Mouse (Mus musculus) liver, embryonic 11.5 days (tissue): Measurements from ENCODE around the gene Best1. TPM values are rescaled to one million over a fixed set of nuclear protein-coding genes. Genes with fewer than 3 reads are reported as not detected.
"Not testable (repeated sequence)": the region's sequence is repeated elsewhere in the genome, so short reads cannot be mapped to it uniquely, and the experiment has no call there.

Source experiments
- ATAC-seq: fragments of 200-750 bp; cut with Nextera tagmentation; replicated peaks from 2 replicates; pipeline ENCODE4 v1.8.0; 2017; ENCODE audit warnings: moderate number of reproducible peaks, mild to moderate bottlenecking, moderate TSS enrichment, moderate library complexity; ENCODE audit not compliant: low FRiP score
- DNase-seq: peaks from one replicate; pipeline ENCODE4 v3.0.0-alpha.2; 2017; ENCODE audit warnings: low spot score
- H3K27ac ChIP-seq: fragments of 300-500 bp; sonication (generic); 2 replicates; pipeline ENCODE4 v1.5.1; 2014; ENCODE audit warnings: mild to moderate bottlenecking, low read depth, low read length, control low read depth
- H3K27me3 ChIP-seq: fragments of 300-500 bp; sonication (generic); replicated peaks from 2 replicates; pipeline ENCODE4 v1.6.1; 2014; ENCODE audit warnings: low read length, mixed read lengths; ENCODE audit not compliant: control insufficient read depth, insufficient read depth
- H3K36me3 ChIP-seq: fragments of 300-500 bp; sonication (generic); 2 replicates; pipeline ENCODE4 v1.6.1; 2014; ENCODE audit warnings: mild to moderate bottlenecking, low read length, moderate library complexity, mixed read lengths; ENCODE audit not compliant: control insufficient read depth, insufficient read depth
- H3K4me1 ChIP-seq: fragments of 300-500 bp; sonication (generic); replicated peaks from 2 replicates; pipeline ENCODE4 v1.6.1; 2014; ENCODE audit warnings: low read length, mixed read lengths; ENCODE audit not compliant: control insufficient read depth, insufficient read depth
- H3K4me2 ChIP-seq: fragments of 300-500 bp; sonication (generic); 2 replicates; pipeline ENCODE4 v1.6.1; 2014; ENCODE audit warnings: mild to moderate bottlenecking, control low read depth, moderate library complexity
- H3K4me3 ChIP-seq: fragments of 300-500 bp; sonication (generic); 2 replicates; pipeline ENCODE4 v1.5.1; 2014; ENCODE audit warnings: low read depth, low read length, control low read depth
- H3K9ac ChIP-seq: fragments of 300-500 bp; sonication (generic); 2 replicates; pipeline ENCODE4 v1.6.1; 2014; ENCODE audit warnings: low read depth, low read length, control low read depth
- H3K9me3 ChIP-seq: fragments of 300-500 bp; sonication (generic); 2 replicates; pipeline ENCODE4 v1.6.1; 2016; ENCODE audit warnings: low read length, inconsistent platforms, mixed read lengths; ENCODE audit not compliant: control insufficient read depth
- WGBS: fragments of 180-500 bp; shearing (Covaris S2); extraction: QIAGEN DNeasy Blood & Tissue Kit; methylation state at CpG from one replicate; pipeline ENCODE4 v1.1.7; 2014; 5-methylcytosine and 5-hydroxymethylcytosine counted together
- polyA plus RNA-seq: library from polyadenylated mRNA; unstranded; fragments of >200 nt; fragmentation: Nextera tagmentation; extraction: Ambion mirVana; gene quantifications from 2 replicates; pipeline ENCODE4 v1.2.1, GENCODE M21; 2014

Gene Best1
- polyA plus RNA-seq, 1 experiment from 2014 or later: 0.59 TPM

DNA sequence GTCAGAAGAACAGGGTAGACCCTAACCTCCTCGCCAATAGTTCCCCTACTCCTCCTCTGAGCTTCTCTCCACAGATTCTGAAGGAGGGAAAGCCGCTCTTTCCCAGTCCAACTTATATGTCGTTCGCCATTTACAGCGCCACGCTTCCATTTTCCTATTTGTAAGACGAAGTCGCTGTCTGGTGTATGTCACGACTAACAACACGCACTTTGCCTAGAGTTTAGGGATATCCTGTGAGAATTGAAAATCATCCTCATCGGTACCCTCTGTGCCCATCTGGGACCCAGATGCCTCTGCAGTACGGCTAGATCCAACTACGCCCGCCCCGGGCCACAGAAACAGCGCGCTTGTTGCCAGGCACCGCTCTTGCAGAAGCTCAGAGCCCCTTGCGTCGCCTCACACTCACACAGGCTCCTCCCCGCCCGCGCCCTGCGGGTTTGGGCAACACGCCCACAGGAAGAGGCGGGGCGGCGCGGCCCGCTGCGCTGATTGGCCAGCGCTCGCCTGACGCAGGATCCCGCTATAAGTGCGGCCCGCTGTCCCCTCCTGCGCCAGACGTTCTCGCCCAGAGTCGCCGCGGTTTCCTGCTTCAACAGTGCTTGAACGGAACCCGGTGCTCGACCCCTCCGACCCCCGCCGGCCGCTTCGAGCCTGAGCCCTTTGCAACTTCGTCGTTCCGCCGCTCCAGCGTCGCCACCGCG lies 19.1 kb downstream of the Best1 start:
- Histone ChIP-seq H3K4me2 (peak overlapping the region; percentile 94), H3K27ac (peak overlapping the region; percentile 100), H3K4me1 (peaks cover 54% of the 10 kb centered on the region), H3K27me3 (no peaks in the 10 kb centered on the region), H3K9ac (peak overlapping the region; percentile 98), H3K9me3 (no peaks in the 10 kb centered on the region), H3K36me3 (peaks cover 27% of the 10 kb centered on the region), H3K4me3 (peak overlapping the region; percentile 99)
- WGBS: under 1% methylated on average over 59 of the region's 59 CpGs
- ATAC-seq: peak; percentile 89
- DNase-seq: peak; percentile 98

DNA sequence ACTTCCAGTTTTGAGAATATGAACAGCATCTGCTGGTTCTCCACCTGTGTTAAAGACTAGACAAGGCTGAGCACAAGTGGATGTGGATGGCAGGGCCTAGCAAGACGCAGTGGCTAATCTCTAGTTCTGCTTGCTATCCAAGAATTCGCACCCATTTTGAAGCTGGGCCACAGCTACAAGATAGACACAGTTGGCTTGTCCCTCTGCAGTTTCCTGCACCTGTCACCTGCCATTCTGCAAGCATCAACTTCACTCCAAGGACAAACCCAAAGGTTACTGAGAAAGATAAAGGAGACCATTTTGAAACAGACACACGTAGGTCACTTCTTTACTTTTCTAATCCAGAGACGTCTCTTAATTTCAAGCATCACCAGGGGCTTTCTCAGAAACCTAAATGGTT lies 19.8 kb downstream of the Best1 start:
- Histone ChIP-seq H3K27ac (peak overlapping the region; percentile 100), H3K4me1 (peaks cover 49% of the 10 kb centered on the region), H3K4me3 (peak overlapping the region; percentile 99), H3K9me3 (no peaks in the 10 kb centered on the region), H3K9ac (peak overlapping the region; percentile 98), H3K36me3 (peaks cover 27% of the 10 kb centered on the region), H3K27me3 (no peaks in the 10 kb centered on the region), H3K4me2 (peak overlapping the region; percentile 94)
- ATAC-seq: no peak
- WGBS: 57% methylated on average over 4 of the region's 4 CpGs
- DNase-seq: no peak

DNA sequence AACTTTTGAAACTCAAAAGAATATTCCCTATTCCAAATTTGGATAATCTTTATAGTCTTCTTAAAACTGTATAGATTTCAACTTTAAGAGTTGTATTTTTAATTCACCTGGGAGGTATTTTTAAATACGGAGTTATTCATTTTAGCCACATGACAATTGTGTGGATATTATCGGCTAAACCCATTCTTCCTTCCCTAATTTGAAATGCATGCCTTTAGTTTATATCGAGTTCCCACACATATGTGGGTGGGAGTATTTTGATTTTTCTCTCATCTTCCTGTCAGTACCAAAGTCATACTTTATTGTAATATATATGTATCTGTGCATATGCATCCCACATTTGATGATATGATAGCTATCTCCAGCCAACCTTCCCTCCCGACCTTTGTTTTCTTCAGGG lies 21.2 kb downstream of the Best1 start, which contains the start of gene Fth1:
Gene Fth1, plus strand, starts transcription at position 341 of the 400 bp plus-strand sequence.
- H3K27me3 ChIP-seq: no peaks in the 10 kb centered on the region
- H3K36me3 ChIP-seq: peaks cover 18% of the 10 kb centered on the region
- H3K27ac ChIP-seq: peak within 1 kb of the TSS; percentile 100; the same call in 1 of the 2 replicates
- ATAC-seq (no peak), DNase-seq (no peak)
- H3K4me2 ChIP-seq: peak within 1 kb of the TSS; percentile 94
- 79% methylated on average over 4 of the region's 4 CpGs for WGBS
- H3K4me1 ChIP-seq: peaks cover 52% of the 10 kb centered on the region
- H3K4me3 ChIP-seq: no peak within 1 kb of the TSS; the same call in 1 of the 2 replicates
- H3K9ac ChIP-seq: peak within 1 kb of the TSS; percentile 98; the same call in 1 of the 2 replicates
- H3K9me3 ChIP-seq: no peaks in the 10 kb centered on the region

DNA sequence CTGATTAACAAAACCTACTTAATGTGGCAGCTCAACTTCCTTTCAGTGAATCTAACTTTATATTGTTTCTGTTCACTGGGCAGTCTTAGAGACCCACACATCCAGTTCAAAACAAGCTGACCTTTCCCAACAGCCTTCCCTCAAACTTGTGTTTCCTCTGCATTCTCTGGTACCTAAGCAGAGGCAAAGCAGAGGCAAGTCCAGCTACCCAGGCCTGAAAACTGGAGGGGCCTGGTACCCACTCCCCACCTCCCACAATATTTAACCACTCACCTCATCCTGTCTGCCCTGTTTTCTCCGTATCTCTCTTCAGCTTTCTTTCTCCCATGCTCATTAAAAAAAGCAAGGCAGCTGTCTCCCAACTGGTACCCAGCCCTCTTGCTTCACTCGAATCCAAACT lies 22.3 kb downstream of the Best1 start:
- no peak overlapping the region for H3K4me3 ChIP-seq
- H3K4me2 ChIP-seq: peak overlapping the region; percentile 53
- no peaks in the 10 kb centered on the region for H3K9me3 ChIP-seq
- H3K36me3 ChIP-seq: peaks cover 7% of the 10 kb centered on the region
- H3K4me1 ChIP-seq: peaks cover 51% of the 10 kb centered on the region
- H3K9ac ChIP-seq: peak overlapping the region; percentile 55; the same call in 1 of the 2 replicates
- no peaks in the 10 kb centered on the region for H3K27me3 ChIP-seq
- no peak for ATAC-seq
- no peak for DNase-seq
- 74% methylated on average over 2 of the region's 2 CpGs for WGBS
- H3K27ac ChIP-seq: peak overlapping the region; percentile 79

DNA sequence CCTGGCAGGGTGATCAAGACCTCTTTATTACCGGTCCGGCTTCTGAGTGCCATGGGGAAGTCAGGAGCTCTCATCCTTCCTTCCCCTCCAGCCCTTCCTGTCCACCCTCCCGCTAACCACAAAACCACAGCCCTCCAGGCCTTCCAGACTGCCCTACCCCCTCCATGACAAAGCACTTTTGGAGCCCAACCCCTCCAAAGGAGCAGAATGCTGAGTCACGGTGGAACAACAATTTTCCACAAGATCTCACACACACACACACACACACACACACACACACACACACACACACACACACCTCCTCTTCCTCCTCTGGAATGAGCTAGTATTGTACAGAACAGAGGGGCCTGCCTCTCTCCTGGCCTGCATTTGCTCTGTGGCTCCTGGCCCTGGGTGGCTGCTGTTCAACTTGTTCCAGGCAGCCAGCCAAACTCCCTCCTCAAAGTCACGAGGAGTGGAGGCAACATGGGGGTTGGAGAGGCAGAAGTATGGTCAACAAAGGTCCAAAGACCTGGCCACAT lies 22.9 kb downstream of the Best1 start:
- Histone ChIP-seq H3K27me3 (no peaks in the 10 kb centered on the region), H3K4me3 (no peak overlapping the region), H3K4me2 (peak overlapping the region; percentile 53), H3K4me1 (peaks cover 45% of the 10 kb centered on the region), H3K9me3 (no peaks in the 10 kb centered on the region), H3K36me3 (peaks cover under 1% of the 10 kb centered on the region; the same call in 1 of the 2 replicates), H3K9ac (peak overlapping the region; percentile 55), H3K27ac (peak overlapping the region; percentile 79)
- ATAC-seq (peak; percentile 43), DNase-seq (no peak)
- WGBS: 21% methylated on average over 5 of the region's 5 CpGs

DNA sequence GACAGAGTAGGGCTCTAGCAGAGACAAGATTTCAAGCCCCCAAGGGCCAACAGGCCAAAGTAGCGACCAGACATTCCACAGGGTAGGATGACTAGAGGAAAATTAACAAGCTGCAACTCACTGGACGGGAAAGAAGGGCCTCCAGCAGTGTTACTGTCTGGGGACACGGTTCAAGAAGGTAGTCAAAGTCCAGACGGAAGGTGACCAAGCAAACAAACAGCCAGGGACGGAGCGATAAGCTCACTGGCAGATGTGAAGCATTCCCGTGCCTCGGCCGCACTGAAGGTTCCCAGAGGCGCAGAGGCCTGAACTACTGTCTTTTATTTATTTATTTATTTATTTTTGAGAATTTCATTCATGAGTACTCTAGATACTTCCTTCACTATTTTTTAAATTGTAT lies 24.3 kb downstream of the Best1 start:
- Histone ChIP-seq H3K9ac (no peak overlapping the region), H3K4me3 (no peak overlapping the region), H3K4me2 (no peak overlapping the region), H3K27me3 (no peaks in the 10 kb centered on the region), H3K4me1 (peaks cover 43% of the 10 kb centered on the region), H3K27ac (peak overlapping the region; percentile 44), H3K9me3 (no peaks in the 10 kb centered on the region), H3K36me3 (no peaks in the 10 kb centered on the region)
- no peak for ATAC-seq
- no peak for DNase-seq
- WGBS: 64% methylated on average over 10 of the region's 10 CpGs

DNA sequence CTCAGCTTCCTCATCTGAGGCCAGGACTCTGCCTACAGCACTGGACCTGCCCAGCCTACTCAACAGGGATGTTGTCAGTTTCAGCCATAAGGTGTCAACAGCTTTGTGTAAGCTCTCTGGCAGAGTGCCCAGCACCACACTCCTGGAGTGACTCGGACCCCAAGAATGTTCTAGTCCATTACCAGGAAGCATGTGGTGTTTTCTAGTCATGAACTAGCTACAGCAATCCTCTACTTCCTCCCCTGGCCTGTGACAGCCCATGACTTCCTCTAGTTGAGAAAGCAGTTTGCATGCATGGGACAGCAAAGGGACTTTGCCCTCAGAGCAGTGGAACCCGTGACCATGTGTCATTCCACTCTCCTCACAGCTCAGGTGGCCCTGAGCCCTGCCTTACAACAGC lies 26.6 kb downstream of the Best1 start:
- not testable (repeated sequence) for H3K4me3 ChIP-seq, H3K9me3 ChIP-seq, H3K27ac ChIP-seq, H3K27me3 ChIP-seq, H3K9ac ChIP-seq, H3K4me2 ChIP-seq, DNase-seq, H3K36me3 ChIP-seq
- WGBS: 49% methylated on average over 2 of the region's 2 CpGs
- ATAC-seq: peak; percentile 29; the same call in 1 of the 2 replicates
- peaks cover 33% of the 10 kb centered on the region for H3K4me1 ChIP-seq

DNA sequence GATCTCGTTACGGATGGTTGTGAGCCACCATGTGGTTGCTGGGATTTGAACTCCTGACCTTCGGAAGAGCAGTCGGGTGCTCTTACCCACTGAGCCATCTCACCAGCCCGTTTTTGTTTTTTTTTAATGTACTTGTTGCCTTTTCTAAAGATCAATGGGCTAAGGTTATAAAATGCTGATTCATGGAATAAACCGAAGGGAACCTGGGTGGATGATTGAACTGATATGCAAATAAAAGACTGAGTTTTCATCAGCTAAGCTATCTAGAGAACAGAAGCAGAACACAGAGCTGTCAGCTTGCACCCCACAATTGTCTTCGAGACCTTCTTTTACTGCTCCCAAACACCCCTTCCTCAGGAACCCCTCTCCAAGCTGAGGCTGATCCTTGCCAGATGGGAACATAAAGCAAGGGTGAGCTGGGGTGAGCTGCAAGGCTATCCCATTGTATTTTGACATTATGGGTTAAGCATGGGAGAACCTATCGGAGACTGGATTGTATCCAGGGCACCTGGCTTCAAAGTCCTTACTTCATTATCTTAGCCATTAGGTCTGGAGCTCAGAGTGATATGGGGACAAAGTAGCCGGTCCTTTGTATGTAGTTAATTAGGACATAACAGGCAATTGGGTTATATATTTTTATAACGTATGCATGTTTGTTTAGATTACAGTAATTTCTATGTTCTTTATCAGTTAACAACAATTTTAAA lies 33.2 kb downstream of the Best1 start:
- 81% methylated on average over 8 of the region's 10 CpGs for WGBS
- Histone ChIP-seq H3K4me3 (no peak overlapping the region), H3K27me3 (no peaks in the 10 kb centered on the region), H3K4me2 (no peak overlapping the region), H3K27ac (no peak overlapping the region), H3K9me3 (no peaks in the 10 kb centered on the region), H3K4me1 (peaks cover 12% of the 10 kb centered on the region), H3K36me3 (no peaks in the 10 kb centered on the region), H3K9ac (no peak overlapping the region)
- no peak for DNase-seq
- no peak for ATAC-seq
